Mouse (Mus musculus): ENCODE measurements around the gene Itga8. TPM values are rescaled to one million over a fixed set of nuclear protein-coding genes. Genes with fewer than 3 reads are reported as not detected.

The Itga8 gene
- polyA plus RNA-seq, 1 experiment: 1.1 TPM

GRCm38 (mm10) chr2:12174722-12175427, 126.8 kb downstream of the Itga8 start:
- no peak for DNase-seq
- Histone ChIP-seq H3K4me3 (ENCODE audit: control insufficient read depth, insufficient read depth, low read length) (no peak overlapping the region), H3K36me3 (ENCODE audit: control insufficient read depth, insufficient read depth, low read length) (no peaks in the 10 kb centered on the region), H3K4me1 (replicated peaks; ENCODE audit: control insufficient read depth, insufficient read depth, low read length) (no peaks in the 10 kb centered on the region), H3K27ac (ENCODE audit: control insufficient read depth, insufficient read depth, low read length) (no peak overlapping the region), H3K27me3 (ENCODE audit: control insufficient read depth, insufficient read depth, low read length) (no peaks in the 10 kb centered on the region)
- TF ChIP-seq CTCF (IDR thresholded peaks at IDR 0.05; ENCODE audit: borderline replicate concordance, control insufficient read depth, extremely low read depth, insufficient read depth, low read length, poor library complexity): no peak
- no peak for TF ChIP-seq POLR2A (IDR thresholded peaks at IDR 0.05; ENCODE audit: control insufficient read depth, extremely low read depth, insufficient read depth, low read length, poor library complexity)
- WGBS: 92% methylated on average over 7 of the region's 7 CpGs

GRCm38 (mm10) chr2:12170221-12170620, 131.5 kb downstream of the Itga8 start:
- no peak for DNase-seq
- no peak overlapping the region for H3K4me3 ChIP-seq (ENCODE audit: control insufficient read depth, insufficient read depth, low read length)
- H3K27me3 ChIP-seq (ENCODE audit: control insufficient read depth, insufficient read depth, low read length): no peaks in the 10 kb centered on the region
- H3K36me3 ChIP-seq (ENCODE audit: control insufficient read depth, insufficient read depth, low read length): no peaks in the 10 kb centered on the region
- no peak for TF ChIP-seq POLR2A (IDR thresholded peaks at IDR 0.05; ENCODE audit: control insufficient read depth, extremely low read depth, insufficient read depth, low read length, poor library complexity)
- TF ChIP-seq CTCF (IDR thresholded peaks at IDR 0.05; ENCODE audit: borderline replicate concordance, control insufficient read depth, extremely low read depth, insufficient read depth, low read length, poor library complexity): no peak
- no peak overlapping the region for H3K27ac ChIP-seq (ENCODE audit: control insufficient read depth, insufficient read depth, low read length)
- no peaks in the 10 kb centered on the region for H3K4me1 ChIP-seq (replicated peaks; ENCODE audit: control insufficient read depth, insufficient read depth, low read length)

- WGBS: 71% methylated on average over 3 of the region's 3 CpGs
These were observed 141.2 kb downstream of the Itga8 start for GRCm38 (mm10) chr2:12160486-12160885.

DNA sequence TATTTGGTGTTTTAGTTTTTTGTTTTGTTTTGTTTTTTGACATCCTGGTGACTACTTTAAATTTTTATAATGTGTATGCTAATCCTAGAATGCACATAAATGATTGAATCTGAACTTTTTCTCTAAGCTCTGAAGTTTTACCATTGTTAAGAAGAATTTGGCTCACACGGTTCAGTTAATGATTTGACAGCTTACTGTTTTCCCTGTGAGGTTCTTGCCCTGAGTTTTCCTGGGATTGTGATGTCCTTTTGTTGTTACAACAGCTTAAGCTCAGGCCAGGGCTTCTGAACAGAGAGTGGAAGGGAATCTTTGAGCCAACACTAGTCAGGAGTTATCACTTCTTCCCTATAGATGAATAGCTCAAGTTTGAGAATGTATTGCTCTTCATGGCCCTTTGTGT, 144.7 kb downstream of the Itga8 start:
- Histone ChIP-seq H3K36me3 (ENCODE audit: control insufficient read depth, insufficient read depth, low read length) (no peaks in the 10 kb centered on the region), H3K27ac (ENCODE audit: control insufficient read depth, insufficient read depth, low read length) (no peak overlapping the region), H3K4me1 (replicated peaks; ENCODE audit: control insufficient read depth, insufficient read depth, low read length) (no peaks in the 10 kb centered on the region), H3K27me3 (ENCODE audit: control insufficient read depth, insufficient read depth, low read length) (no peaks in the 10 kb centered on the region), H3K4me3 (ENCODE audit: control insufficient read depth, insufficient read depth, low read length) (no peak overlapping the region)
- no peak for DNase-seq
- TF ChIP-seq CTCF (IDR thresholded peaks at IDR 0.05; ENCODE audit: borderline replicate concordance, control insufficient read depth, extremely low read depth, insufficient read depth, low read length, poor library complexity): no peak
- no peak for TF ChIP-seq POLR2A (IDR thresholded peaks at IDR 0.05; ENCODE audit: control insufficient read depth, extremely low read depth, insufficient read depth, low read length, poor library complexity)
- WGBS: 86% methylated on average over 1 of the region's 1 CpGs

More at GRCm38 (mm10) chr2:12160486-12160885, 141.2 kb downstream of the Itga8 start:
- Histone ChIP-seq H3K4me1 (replicated peaks; ENCODE audit: control insufficient read depth, insufficient read depth, low read length) (no peaks in the 10 kb centered on the region), H3K36me3 (ENCODE audit: control insufficient read depth, insufficient read depth, low read length) (no peaks in the 10 kb centered on the region), H3K27ac (ENCODE audit: control insufficient read depth, insufficient read depth, low read length) (no peak overlapping the region), H3K4me3 (ENCODE audit: control insufficient read depth, insufficient read depth, low read length) (no peak overlapping the region), H3K27me3 (ENCODE audit: control insufficient read depth, insufficient read depth, low read length) (no peaks in the 10 kb centered on the region)
- DNase-seq: peak; percentile 22
- TF ChIP-seq POLR2A (IDR thresholded peaks at IDR 0.05; ENCODE audit: control insufficient read depth, extremely low read depth, insufficient read depth, low read length, poor library complexity) (no peak), CTCF (IDR thresholded peaks at IDR 0.05; ENCODE audit: borderline replicate concordance, control insufficient read depth, extremely low read depth, insufficient read depth, low read length, poor library complexity) (no peak)

GRCm38 (mm10) chr2:12156401-12156800, 145.3 kb downstream of the Itga8 start:
- no peak for TF ChIP-seq POLR2A (IDR thresholded peaks at IDR 0.05; ENCODE audit: control insufficient read depth, extremely low read depth, insufficient read depth, low read length, poor library complexity)
- no peak for TF ChIP-seq CTCF (IDR thresholded peaks at IDR 0.05; ENCODE audit: borderline replicate concordance, control insufficient read depth, extremely low read depth, insufficient read depth, low read length, poor library complexity)
- H3K4me1 ChIP-seq (replicated peaks; ENCODE audit: control insufficient read depth, insufficient read depth, low read length): no peaks in the 10 kb centered on the region

DNA sequence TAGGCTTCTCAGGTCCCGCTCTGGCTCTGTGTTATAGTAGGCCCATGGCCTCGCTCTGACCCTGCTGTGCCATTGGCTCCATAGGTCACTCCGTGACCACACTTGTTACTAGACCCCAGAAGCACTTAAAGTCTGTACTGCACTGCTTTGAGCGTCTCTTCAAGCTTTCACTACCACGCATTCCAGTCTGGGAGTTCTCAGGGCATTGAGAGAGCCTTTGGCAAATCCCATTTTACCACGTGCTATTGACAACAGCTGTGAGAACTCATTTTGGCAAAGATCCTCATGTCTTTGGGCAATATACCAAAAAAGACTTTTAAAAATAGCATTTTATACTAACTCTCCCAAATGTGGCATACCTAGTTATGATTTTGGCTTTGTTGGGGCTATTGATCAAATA, 147.0 kb downstream of the Itga8 start:
- TF ChIP-seq POLR2A (IDR thresholded peaks at IDR 0.05; ENCODE audit: control insufficient read depth, extremely low read depth, insufficient read depth, low read length, poor library complexity) (no peak), CTCF (IDR thresholded peaks at IDR 0.05; ENCODE audit: borderline replicate concordance, control insufficient read depth, extremely low read depth, insufficient read depth, low read length, poor library complexity) (no peak)
- 96% methylated on average over 6 of the region's 6 CpGs for WGBS
- H3K4me3 ChIP-seq (ENCODE audit: control insufficient read depth, insufficient read depth, low read length): no peak overlapping the region
- H3K27me3 ChIP-seq (ENCODE audit: control insufficient read depth, insufficient read depth, low read length): no peaks in the 10 kb centered on the region
- no peak for DNase-seq
- no peak overlapping the region for H3K27ac ChIP-seq (ENCODE audit: control insufficient read depth, insufficient read depth, low read length)
- no peaks in the 10 kb centered on the region for H3K36me3 ChIP-seq (ENCODE audit: control insufficient read depth, insufficient read depth, low read length)
- no peaks in the 10 kb centered on the region for H3K4me1 ChIP-seq (replicated peaks; ENCODE audit: control insufficient read depth, insufficient read depth, low read length)

More at GRCm38 (mm10) chr2:12156401-12156800, 145.3 kb downstream of the Itga8 start:
- H3K36me3 ChIP-seq (ENCODE audit: control insufficient read depth, insufficient read depth, low read length): no peaks in the 10 kb centered on the region
- no peak for DNase-seq
- H3K27ac ChIP-seq (ENCODE audit: control insufficient read depth, insufficient read depth, low read length): no peak overlapping the region
- H3K4me3 ChIP-seq (ENCODE audit: control insufficient read depth, insufficient read depth, low read length): no peak overlapping the region
- WGBS: 91% methylated on average over 3 of the region's 3 CpGs
- no peaks in the 10 kb centered on the region for H3K27me3 ChIP-seq (ENCODE audit: control insufficient read depth, insufficient read depth, low read length)

All from thymus, adult 2 months (tissue).